Mouse (Mus musculus) cerebellum, postnatal 14 days (tissue): ENCODE measurements at regions not wholly inside any gene's neighbourhood (a gene's known extent, or its start where the extent isn't known, plus 50 kb on each side); places are given as distances from the start of the nearest gene placed in this dataset.
A peak's percentile ranks its signal among the peaks of the same experiment; 100 is the strongest.

Experiments
- DNase-seq, 2 experiments: peaks; one replicate each; pipeline ENCODE4 v3.0.0; 2021; ENCODE audit warnings: mixed read lengths in 2 of 2

GRCm38 (mm10) chrX:22898698-22899051, 466.2 kb downstream of the Klhl13 start:
- DNase-seq = no peak

- no peak for DNase-seq
These were observed 466.7 kb downstream of the Klhl13 start for GRCm38 (mm10) chrX:22898048-22898697.

- peak; percentile 17 to 40 for DNase-seq
These were observed 495.1 kb downstream of the Klhl13 start for GRCm38 (mm10) chrX:22869791-22870190.

GRCm38 (mm10) chrX:22849522-22850495, 515.1 kb downstream of the Klhl13 start:
- DNase-seq = no peak

- no peak for DNase-seq
These were observed 516.1 kb downstream of the Klhl13 start for GRCm38 (mm10) chrX:22848778-22849177.

DNA sequence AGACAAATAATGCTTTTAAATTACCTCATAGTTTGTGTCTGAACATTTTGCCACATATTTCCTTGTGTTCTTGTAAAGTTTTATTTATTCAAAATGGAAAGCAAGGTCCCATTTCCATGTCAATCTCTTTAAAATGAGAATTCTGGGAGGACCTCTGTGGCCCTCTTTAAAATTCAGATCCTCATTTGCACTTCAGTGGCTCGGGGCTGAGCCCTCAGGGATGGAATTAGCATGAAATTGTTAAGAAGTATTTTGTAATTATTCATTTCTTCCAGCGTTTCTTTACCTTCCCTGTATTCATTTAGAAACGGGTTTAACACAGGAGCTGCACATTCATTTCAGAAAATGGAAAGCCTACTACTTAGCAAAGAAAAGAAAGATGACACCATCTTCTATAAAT, 531.7 kb downstream of the Klhl13 start:
- DNase-seq = no peak

GRCm38 (mm10) chrX:22805184-22805583, 559.7 kb downstream of the Klhl13 start:
- DNase-seq = peak; percentile 1 to 9

DNA sequence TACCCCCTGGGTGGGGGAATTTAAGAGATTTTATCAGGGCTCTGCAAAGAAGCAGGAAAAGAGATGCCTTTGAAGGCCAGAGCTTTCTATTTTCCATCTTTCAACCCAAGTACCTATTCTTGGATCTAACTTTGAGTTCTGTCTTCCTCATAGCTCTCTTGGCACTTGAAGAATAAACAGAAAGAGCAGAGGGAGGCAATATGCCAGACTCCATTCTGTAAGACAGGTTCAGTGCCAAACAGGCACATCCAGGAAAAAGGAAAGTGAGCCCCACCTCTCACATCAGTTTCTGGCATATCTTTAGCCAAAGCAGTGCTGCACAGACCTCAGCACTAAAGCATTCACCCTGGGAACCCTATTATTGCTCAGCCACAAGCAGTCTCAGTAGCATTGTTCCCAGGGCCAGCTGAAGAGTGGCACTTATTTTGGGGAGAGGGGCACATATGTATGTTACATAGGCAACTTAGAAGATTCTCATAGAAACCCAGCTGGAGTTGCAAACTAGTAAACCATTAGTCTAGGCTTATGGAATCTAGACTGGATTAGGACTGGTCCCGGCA, 594.8 kb downstream of the Klhl13 start:
- DNase-seq = peak in 1 of 2 experiments; percentile 0

DNA sequence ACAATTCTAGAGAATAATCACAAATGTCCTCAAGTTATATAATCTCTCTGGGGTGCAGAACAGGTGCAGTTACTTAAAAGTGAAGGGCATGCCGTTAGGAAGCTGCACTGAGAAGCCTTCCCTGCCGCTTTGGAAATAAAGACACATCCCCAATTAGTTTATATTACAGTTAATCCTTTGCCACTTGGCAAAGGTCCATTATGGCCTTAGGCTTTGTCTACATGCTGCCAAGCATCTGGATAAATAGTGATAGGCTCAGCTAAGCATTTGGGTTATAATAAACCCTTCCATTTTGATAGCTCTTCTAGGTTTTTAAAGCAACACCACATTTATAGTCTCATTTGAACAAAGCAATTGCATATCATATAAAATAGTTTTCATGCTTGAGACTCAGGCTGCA, 625.6 kb downstream of the Klhl13 start:
- no peak for DNase-seq

DNA sequence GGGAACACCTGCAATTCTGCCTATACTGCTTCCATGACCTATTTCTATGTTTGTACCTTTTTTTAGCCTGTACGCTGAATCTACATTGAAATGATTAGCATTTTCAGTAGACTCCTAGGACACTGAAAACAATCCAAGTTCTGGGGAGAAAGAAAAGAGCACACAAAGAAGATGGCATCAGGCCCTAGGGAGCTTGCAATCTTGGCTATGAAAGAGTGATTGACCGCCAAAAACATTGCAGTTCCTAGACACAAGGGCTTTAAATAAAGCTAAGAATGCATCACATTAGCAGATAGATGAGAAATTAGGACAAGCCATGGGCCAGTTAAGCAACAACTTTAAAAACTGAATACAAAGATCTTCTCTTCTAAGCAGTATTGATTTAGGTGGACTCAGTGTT, 666.7 kb downstream of the Klhl13 start:
- DNase-seq = peak; percentile 3 to 33

- DNase-seq = no peak
These were observed 707.0 kb downstream of the Klhl13 start for GRCm38 (mm10) chrX:22657722-22658342.
